Mouse (Mus musculus): ENCODE results near the gene Lrrc8c.

Lrrc8c gene

DNA sequence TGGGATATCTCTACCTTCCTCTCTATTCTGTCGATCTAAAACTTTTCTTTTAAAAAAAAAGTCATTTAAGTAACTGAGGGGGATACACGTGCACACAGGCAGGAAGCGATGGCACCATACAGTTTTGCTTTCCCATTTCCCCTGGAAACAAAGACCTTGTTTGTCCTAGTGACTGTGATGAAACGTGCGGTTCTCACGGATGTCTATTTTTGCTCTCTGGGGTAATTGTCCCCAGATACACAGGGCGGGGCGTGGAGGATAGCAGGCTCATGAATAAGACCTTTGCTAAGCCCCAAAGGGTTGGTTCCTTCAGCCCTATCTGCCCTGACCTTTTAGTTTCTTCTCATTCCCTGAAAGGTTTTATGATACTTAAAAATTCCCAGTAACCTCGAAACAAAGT, 79.7 kb downstream of the Lrrc8c start:
- WGBS, result 71% methylated on average over 9 of the region's 9 CpGs

- 57% methylated on average over 4 of the region's 4 CpGs for WGBS
These were observed 80.1 kb downstream of the Lrrc8c start for GRCm38 (mm10) chr5:105599315-105599714.

DNA sequence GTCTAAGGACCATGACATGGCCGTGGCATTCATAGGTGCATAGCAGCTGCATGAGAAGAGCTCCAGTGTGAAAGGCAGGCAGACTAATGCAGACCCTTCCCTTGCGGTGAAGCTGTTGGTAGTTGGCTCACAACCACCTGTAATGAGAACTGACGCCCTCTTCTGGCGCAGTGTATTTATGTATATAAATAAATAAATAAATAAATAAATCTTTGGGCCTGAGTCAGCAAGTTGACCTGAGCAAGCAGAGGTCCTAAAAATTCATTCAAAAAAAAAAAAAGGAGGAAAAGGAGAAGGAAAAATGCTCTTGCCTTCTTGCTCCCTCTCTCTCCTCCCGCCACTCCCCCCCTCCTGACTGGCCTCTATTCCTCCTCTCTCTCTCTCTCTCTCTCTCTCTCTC, 81.8 kb downstream of the Lrrc8c start:
- 82% methylated on average over 4 of the region's 5 CpGs for WGBS

DNA sequence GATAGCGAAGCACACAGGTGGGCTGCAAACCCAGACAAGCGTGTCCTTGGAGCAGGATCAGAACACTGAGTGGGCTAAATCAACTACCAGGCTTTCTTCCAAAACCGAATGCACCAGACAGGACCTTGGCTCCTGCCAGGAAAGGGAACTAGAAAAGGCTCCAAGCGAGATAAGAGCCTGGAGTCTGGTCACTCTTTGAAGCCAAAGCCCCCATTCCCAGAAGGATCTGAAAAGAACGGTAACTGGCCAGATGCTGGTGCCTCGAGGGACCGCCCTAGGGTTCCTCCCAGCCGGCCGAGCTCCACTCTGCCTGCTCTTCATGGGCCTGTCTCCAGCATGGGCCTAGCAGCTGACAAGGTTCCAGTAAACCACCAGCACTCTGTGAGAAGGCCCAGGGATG, 83.4 kb downstream of the Lrrc8c start:
- WGBS, result 52% methylated on average over 9 of the region's 9 CpGs

DNA sequence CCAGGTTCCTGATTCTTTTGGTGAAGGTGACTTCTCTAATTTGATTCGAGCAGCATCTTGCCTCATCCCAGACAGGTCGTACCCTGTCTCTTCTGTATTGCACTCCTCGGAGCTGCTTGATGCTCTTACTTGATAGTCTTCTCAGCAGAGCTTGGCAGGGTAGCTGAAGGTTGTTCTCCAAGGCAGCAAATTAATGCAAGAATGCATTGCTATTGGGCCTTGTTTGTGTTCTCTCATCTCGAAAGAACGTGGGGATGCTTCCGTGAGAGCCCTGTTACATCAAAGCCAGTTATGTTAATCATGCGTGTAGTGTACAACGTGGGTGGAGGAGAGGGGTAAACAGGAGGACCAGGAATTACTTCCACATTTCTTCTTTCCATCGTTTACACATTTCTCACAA, 86.5 kb downstream of the Lrrc8c start:
- 51% methylated on average over 9 of the region's 9 CpGs for WGBS

DNA sequence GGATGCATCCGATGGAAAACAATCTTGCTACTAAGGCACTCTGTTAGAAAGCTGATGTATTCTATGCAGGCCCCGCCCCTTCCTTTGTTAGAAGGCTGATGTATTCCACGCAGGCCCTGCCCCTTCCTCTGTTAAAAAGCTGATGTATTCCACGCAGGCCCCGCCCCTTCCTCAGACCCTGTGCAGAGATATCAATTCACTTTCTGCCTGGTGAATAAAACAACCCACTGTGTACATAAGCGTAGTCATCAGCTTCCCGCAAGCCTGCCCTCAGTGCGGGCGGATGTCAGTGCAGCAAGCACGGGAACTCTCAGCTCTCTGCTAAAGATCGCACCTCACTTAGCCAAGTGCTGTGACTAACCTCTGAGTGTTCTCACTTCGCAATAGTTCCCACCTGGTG, 90.5 kb downstream of the Lrrc8c start:
- WGBS, result 61% methylated on average over 12 of the region's 12 CpGs

DNA sequence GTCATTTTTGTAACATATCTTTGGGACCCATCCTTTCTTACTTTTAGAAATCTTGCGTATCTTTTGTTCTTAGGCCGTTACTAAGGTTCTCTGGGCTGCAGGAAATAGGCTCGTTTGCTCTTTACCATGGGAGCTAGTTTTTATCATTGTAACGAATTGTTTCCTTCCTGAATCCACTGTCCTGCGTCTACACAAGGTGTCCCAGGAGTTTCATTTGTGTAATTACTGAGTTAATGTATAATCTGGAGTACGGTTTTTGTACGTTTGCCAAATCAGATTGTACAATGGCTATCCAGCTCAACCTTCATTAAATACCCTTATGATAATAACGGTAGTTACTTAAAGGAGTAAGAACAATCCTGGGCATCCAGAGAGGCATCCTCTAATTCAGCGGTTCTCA, 93.8 kb downstream of the Lrrc8c start:
- WGBS, result 67% methylated on average over 9 of the region's 9 CpGs

DNA sequence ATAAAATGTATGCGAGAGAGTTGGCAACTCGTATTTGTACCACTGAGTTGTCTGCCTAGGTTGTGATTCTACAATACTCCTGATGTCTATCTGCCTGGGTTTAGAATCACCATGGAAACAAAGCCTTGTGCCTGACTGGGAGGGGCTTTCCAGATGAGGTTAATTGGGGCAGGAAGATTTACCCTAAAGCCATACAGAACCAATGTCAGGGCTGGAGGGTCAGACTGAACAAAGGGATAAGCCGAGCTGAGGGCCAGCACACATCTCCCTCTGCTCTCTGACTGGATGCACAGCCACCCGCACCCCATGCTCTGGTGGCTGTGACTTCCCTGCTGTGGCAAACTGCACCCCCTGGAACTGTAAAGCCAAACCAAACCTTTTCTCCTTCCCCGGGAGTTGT, 94.8 kb downstream of the Lrrc8c start:
- WGBS, result 52% methylated on average over 5 of the region's 5 CpGs

- 66% methylated on average over 9 of the region's 9 CpGs for WGBS
These were observed 95.7 kb downstream of the Lrrc8c start for GRCm38 (mm10) chr5:105614682-105615434.

- WGBS, result 61% methylated on average over 7 of the region's 7 CpGs
These were observed 96.8 kb downstream of the Lrrc8c start for GRCm38 (mm10) chr5:105615871-105616454.

GRCm38 (mm10) chr5:105616538-105616937, 97.3 kb downstream of the Lrrc8c start:
- 74% methylated on average over 5 of the region's 5 CpGs for WGBS

GRCm38 (mm10) chr5:105619666-105620065, 100.5 kb downstream of the Lrrc8c start:
- 80% methylated on average over 2 of the region's 2 CpGs for WGBS

GRCm38 (mm10) chr5:105620505-105621116, 101.4 kb downstream of the Lrrc8c start:
- 49% methylated on average over 6 of the region's 6 CpGs for WGBS

DNA sequence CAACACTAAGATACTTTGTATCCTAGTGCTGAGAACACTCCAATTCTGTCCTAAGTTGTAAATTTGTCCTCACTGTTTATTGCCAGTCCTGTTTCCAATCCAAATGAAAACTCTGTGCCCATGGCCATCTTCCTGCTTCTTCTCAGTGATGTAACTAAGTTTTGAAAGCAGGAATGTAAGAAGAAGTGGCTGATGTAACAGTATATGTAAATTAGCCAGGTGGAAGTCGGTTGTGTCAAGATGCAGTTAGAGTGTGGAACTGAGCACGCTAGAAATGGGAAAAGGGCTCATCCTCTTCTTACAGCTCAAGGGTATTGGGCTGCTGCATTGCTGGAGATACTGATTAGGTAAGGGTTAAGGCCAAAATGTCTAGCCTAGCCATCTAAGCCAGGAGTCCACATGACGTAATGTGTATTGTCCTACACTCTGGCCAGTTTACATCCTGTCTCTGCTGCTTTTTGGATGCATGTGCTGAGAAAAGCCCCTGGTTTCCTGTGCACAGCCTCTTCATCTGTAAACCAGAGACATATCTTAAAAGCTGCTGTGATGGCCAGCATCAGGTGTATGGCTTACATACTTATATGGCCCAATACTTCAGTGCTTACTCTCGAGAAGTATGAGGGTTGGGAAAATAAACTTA, 104.0 kb downstream of the Lrrc8c start:
- 64% methylated on average over 4 of the region's 4 CpGs for WGBS

- WGBS, result 91% methylated on average over 3 of the region's 3 CpGs
These were observed 105.1 kb downstream of the Lrrc8c start for GRCm38 (mm10) chr5:105624257-105624656.

DNA sequence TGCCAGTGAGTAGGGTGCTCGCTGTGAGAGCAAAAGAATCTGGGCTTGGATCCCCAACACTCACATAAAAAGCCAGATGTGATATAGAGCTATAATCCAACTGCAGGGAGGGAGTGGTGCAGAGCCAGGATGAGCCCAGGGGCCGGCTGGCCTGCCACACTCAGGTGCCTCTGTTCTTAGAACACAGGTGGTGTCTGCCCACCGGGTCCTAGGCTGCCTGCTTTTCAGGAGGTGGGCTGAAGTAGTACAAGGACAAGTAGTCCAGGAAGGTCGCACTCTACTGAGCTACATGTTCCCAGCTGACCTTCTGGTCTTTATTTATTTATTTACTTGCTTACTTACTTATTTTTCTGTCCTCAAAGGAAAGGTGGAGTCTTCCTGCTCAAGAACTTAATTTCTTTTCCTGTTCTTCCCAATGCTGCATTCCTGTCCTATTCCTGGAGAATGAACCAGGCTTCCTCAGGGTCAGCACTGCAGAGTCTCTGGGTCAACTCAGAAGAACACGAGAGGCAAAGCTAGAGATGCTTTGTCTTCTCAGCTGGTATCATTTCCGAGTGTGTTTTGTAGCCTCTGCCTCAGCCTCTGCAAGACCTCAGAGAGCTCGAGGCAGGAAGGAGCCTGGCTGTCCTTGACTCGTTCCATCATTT, 106.4 kb downstream of the Lrrc8c start:
- WGBS, result 71% methylated on average over 8 of the region's 8 CpGs

- WGBS, result 63% methylated on average over 3 of the region's 3 CpGs
These were observed 107.2 kb downstream of the Lrrc8c start for GRCm38 (mm10) chr5:105626355-105626754.

DNA sequence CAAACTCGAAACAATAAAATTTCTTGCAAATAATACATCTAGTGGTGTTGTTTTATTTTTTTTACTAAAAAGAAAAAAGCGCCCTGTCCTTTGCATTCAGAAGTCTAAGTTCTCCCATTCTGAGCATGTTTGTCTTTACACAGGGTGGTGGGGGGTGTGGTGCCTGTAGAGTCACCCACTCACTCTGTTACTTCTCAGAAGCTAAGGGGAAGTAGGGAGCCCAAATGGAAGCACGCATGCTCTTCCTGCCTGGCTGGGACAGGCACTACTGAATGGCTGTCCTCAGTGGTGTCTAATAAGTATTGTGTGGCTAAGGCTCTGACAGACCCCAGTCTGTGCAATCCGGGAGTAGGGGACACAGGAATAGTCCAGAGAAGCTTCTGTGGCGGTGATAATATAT, 107.9 kb downstream of the Lrrc8c start:
- WGBS, result 88% methylated on average over 5 of the region's 5 CpGs

DNA sequence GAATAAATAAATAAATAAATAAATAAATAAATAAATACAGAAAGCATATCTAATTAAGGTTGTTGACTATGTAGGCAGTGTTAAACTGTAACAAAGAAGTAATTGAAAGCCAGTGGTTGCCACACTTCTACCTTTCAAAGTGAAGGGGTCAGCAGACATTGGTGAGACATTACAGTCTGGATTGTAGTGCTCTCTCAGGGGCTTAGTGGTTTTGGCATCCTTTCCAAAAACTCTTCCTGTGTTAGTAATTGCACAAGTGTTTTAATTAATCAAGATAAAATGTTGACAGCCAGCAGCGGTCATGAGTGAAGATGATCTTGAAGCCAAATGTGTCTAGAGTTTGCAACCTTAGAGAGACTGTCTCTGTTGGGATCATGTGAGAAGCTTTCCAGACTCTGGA, 110.8 kb downstream of the Lrrc8c start:
- 96% methylated on average over 1 of the region's 1 CpGs for WGBS

- WGBS, result 50% methylated on average over 10 of the region's 10 CpGs
These were observed 112.9 kb downstream of the Lrrc8c start for GRCm38 (mm10) chr5:105632066-105632465.

DNA sequence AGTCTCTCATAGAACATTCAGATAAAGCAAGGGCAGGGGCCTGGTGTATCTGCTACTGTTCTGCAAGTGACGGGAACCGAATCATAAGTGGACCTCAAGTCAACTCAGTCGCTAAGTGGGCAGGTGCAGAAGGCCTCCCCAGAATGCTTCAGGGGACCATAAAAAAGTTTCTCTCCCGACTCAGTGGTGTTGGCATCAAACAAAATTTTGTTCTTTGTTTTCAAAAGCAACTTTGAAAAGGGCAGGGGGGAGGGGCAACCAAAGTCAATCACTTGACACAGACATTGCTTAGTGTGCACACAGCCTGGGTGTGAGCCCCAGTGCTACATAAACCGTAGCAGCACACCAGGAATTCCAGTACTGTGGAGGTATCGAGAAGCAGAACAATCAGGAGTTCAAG, 116.4 kb downstream of the Lrrc8c start:
- 87% methylated on average over 6 of the region's 6 CpGs for WGBS

Data from cerebral cortex, adult 2 months (tissue).